Mouse (Mus musculus) left cerebral cortex, postnatal 36 days (tissue): ENCODE measurements around the gene Klhl40. TPM values are rescaled to one million over a fixed set of nuclear protein-coding genes. Genes with fewer than 3 reads are reported as not detected.

Experiments
- DNase-seq, 2 experiments: peaks; one replicate each; pipeline ENCODE4 v3.0.0; 2021 to 2022; ENCODE audit warnings: low spot score in 2 of 2, mixed read lengths in 1 of 2
- intact Hi-C: fragments of 180-260 bp; cut with DNase I; formaldehyde crosslinking; loops from one replicate; pipeline ENCODE4 v1.15.1; 2025
- total RNA-seq, 2 experiments: library from RNA; stranded (reverse); gene quantifications; 2 replicates each; pipeline ENCODE4 v1.2.3; 2021

Klhl40 gene
- total RNA-seq, 2 experiments from 2014 or later, result 4.9 to 8.8 TPM

GRCm38 (mm10) chr9:121819771-121820471 lies 42.5 kb downstream of the Klhl40 start:
- no peak for DNase-seq

GRCm38 (mm10) chr9:121820765-121821164 lies 43.4 kb downstream of the Klhl40 start:
- intact Hi-C loops, result no loop called here
- no peak for DNase-seq

More at GRCm38 (mm10) chr9:121819771-121820471, 42.5 kb downstream of the Klhl40 start:
- intact Hi-C loops, result no loop called here

GRCm38 (mm10) chr9:121822585-121822991 lies 45.2 kb downstream of the Klhl40 start:
- DNase-seq, result no peak
- intact Hi-C loops, result no loop called here

- intact Hi-C loops, result no loop called here
- DNase-seq, result no peak
Measured at GRCm38 (mm10) chr9:121823051-121823450, 45.6 kb downstream of the Klhl40 start.

GRCm38 (mm10) chr9:121823991-121824390 lies 46.6 kb downstream of the Klhl40 start:
- no peak for DNase-seq
- intact Hi-C loops, result no loop called here

GRCm38 (mm10) chr9:121826356-121826755 lies 48.9 kb downstream of the Klhl40 start:
- DNase-seq, result peak; percentile 46 to 52
- intact Hi-C loops, result loop anchor here (5.0 kb wide), 1 partner anchor 64 kb away; no protein-coding TSS in a partner anchor

- DNase-seq, result no peak
- intact Hi-C loops, result loop anchor here (5.0 kb wide), 1 partner anchor 66 kb away; no protein-coding TSS in a partner anchor
Measured at GRCm38 (mm10) chr9:121828314-121828713, 50.9 kb downstream of the Klhl40 start.

GRCm38 (mm10) chr9:121829270-121829992 lies 52.0 kb downstream of the Klhl40 start:
- no peak for DNase-seq
- intact Hi-C loops, result loop anchor here (5.0 kb wide), 1 partner anchor 67 kb away; no protein-coding TSS in a partner anchor

GRCm38 (mm10) chr9:121830243-121830955 lies 53.0 kb downstream of the Klhl40 start:
- intact Hi-C loops, result loop anchor here (5.0 kb wide), 2 partner anchors 38 to 47 kb away; partner anchors contain the start of gene Hhatl
- DNase-seq, result peak in 1 of 2 experiments; percentile 41

GRCm38 (mm10) chr9:121830956-121831293 lies 53.5 kb downstream of the Klhl40 start:
- DNase-seq, result peak; percentile 70 to 83
- intact Hi-C loops, result loop anchor here (5.0 kb wide), 2 partner anchors 39 to 46 kb away; partner anchors contain the start of gene Hhatl

Other genes starting within 250 kb of the Klhl40 start
- 1 to 10 TPM; 2.0 to 2.1 TPM for gene Lyzl4, start 135.5 kb upstream of the Klhl40 start, total RNA-seq
- gene Vipr1, start 134.9 kb upstream of the Klhl40 start, total RNA-seq, result 10 to 100 TPM; 25.2 to 27.2 TPM
- 10 to 100 TPM; 26.6 to 26.8 TPM for gene Sec22c, start 72.1 kb upstream of the Klhl40 start, total RNA-seq
- 10 to 100 TPM; 84.5 to 84.6 TPM for gene Ss18l2, start 67.3 kb upstream of the Klhl40 start, total RNA-seq
- 100 to 1,000 TPM in 1 of 2 experiments, 10 to 100 TPM in 1; 73.1 to 147 TPM for gene Nktr, start 58.4 kb upstream of the Klhl40 start, total RNA-seq
- 100 to 1,000 TPM; 111 to 112 TPM for gene Zfp651, start 18.3 kb upstream of the Klhl40 start, total RNA-seq
- 10 to 100 TPM; 17.2 to 22.2 TPM for gene Hhatl, start 14.9 kb downstream of the Klhl40 start, total RNA-seq
- gene Ccdc13, start 61.9 kb downstream of the Klhl40 start, total RNA-seq, result 1 to 10 TPM; 5.5 to 5.9 TPM
- 10 to 100 TPM; 85.6 to 87.3 TPM for gene Higd1a, start 80.8 kb downstream of the Klhl40 start, total RNA-seq
- gene Ackr2, start 120.7 kb downstream of the Klhl40 start, total RNA-seq, result 1 to 10 TPM; 7.3 to 8.4 TPM
- gene Cyp8b1, start 138.7 kb downstream of the Klhl40 start, total RNA-seq, result not detected
- gene Fam198a, start 173.4 kb downstream of the Klhl40 start, total RNA-seq, result 1 to 10 TPM; 5.2 to 5.4 TPM
- gene Pomgnt2, start 219.5 kb downstream of the Klhl40 start, total RNA-seq, result 10 to 100 TPM; 38.0 to 38.2 TPM